Mouse (Mus musculus): ENCODE data around the gene Fam196b. TPM values are rescaled to one million over a fixed set of nuclear protein-coding genes. Genes with fewer than 3 reads are reported as not detected.

Gene Fam196b
- total and polyA plus RNA-seq, 3 experiments = 0.06 TPM; not detected in 2

- Histone ChIP-seq H3K27me3 (ENCODE audit: control insufficient read depth, insufficient read depth, low read length) (no peaks in the 10 kb centered on the region), H3K36me3 (ENCODE audit: control insufficient read depth, insufficient read depth, low read length) (no peaks in the 10 kb centered on the region), H3K79me2 (replicated peaks; ENCODE audit: control insufficient read depth, insufficient read depth, low read length) (no peaks in the 10 kb centered on the region), H3K9ac (ENCODE audit: low read depth, low read length) (no peak overlapping the region), H3K4me1 (ENCODE audit: control insufficient read depth, insufficient read depth, low read length) (no peaks in the 10 kb centered on the region), H3K4me3 (no peak overlapping the region), H3K27ac (no peak overlapping the region)
- intact Hi-C loops (cut with DNase I) = no loop called here
- TF ChIP-seq EP300 (IDR thresholded peaks at IDR 0.05; ENCODE audit: insufficient read depth, low read depth, low read length) (no peak), POLR2A (IDR thresholded peaks at IDR 0.05; ENCODE audit: insufficient read depth, low read depth, low read length) (no peak), CTCF (IDR thresholded peaks at IDR 0.05) (no peak)
- no peak for DNase-seq
- WGBS = 58% methylated on average over 12 of the region's 12 CpGs
Observed at GRCm38 (mm10) chr11:34355406-34355805, 40.8 kb downstream of the Fam196b start.

- Histone ChIP-seq H3K27me3 (ENCODE audit: control insufficient read depth, insufficient read depth, low read length) (no peaks in the 10 kb centered on the region), H3K79me2 (replicated peaks; ENCODE audit: control insufficient read depth, insufficient read depth, low read length) (no peaks in the 10 kb centered on the region), H3K9ac (ENCODE audit: low read depth, low read length) (no peak overlapping the region), H3K36me3 (ENCODE audit: control insufficient read depth, insufficient read depth, low read length) (no peaks in the 10 kb centered on the region), H3K4me1 (ENCODE audit: control insufficient read depth, insufficient read depth, low read length) (no peaks in the 10 kb centered on the region), H3K27ac (no peak overlapping the region), H3K4me3 (no peak overlapping the region)
- DNase-seq = no peak
- WGBS = 57% methylated on average over 2 of the region's 2 CpGs
- TF ChIP-seq POLR2A (IDR thresholded peaks at IDR 0.05; ENCODE audit: insufficient read depth, low read depth, low read length) = no peak
- TF ChIP-seq CTCF (IDR thresholded peaks at IDR 0.05) = no peak
- TF ChIP-seq EP300 (IDR thresholded peaks at IDR 0.05; ENCODE audit: insufficient read depth, low read depth, low read length) = no peak
- intact Hi-C loops (cut with DNase I) = no loop called here
Observed at GRCm38 (mm10) chr11:34356109-34356508, 41.5 kb downstream of the Fam196b start.

GRCm38 (mm10) chr11:34372224-34372623, 57.6 kb downstream of the Fam196b start:
- WGBS = 69% methylated on average over 4 of the region's 4 CpGs
- TF ChIP-seq CTCF (IDR thresholded peaks at IDR 0.05) = no peak
- TF ChIP-seq POLR2A (IDR thresholded peaks at IDR 0.05; ENCODE audit: insufficient read depth, low read depth, low read length) = no peak
- no peak for TF ChIP-seq EP300 (IDR thresholded peaks at IDR 0.05; ENCODE audit: insufficient read depth, low read depth, low read length)
- Histone ChIP-seq H3K27me3 (ENCODE audit: control insufficient read depth, insufficient read depth, low read length) (no peaks in the 10 kb centered on the region), H3K9ac (ENCODE audit: low read depth, low read length) (no peak overlapping the region), H3K4me3 (no peak overlapping the region), H3K4me1 (ENCODE audit: control insufficient read depth, insufficient read depth, low read length) (no peaks in the 10 kb centered on the region), H3K79me2 (replicated peaks; ENCODE audit: control insufficient read depth, insufficient read depth, low read length) (no peaks in the 10 kb centered on the region), H3K27ac (no peak overlapping the region), H3K36me3 (ENCODE audit: control insufficient read depth, insufficient read depth, low read length) (no peaks in the 10 kb centered on the region)
- intact Hi-C loops (cut with DNase I) = no loop called here
- DNase-seq = no peak

GRCm38 (mm10) chr11:34375557-34375956, 60.9 kb downstream of the Fam196b start:
- no peak overlapping the region for H3K9ac ChIP-seq (ENCODE audit: low read depth, low read length)
- no peak overlapping the region for H3K4me3 ChIP-seq
- no peaks in the 10 kb centered on the region for H3K79me2 ChIP-seq (replicated peaks; ENCODE audit: control insufficient read depth, insufficient read depth, low read length)
- H3K4me1 ChIP-seq (ENCODE audit: control insufficient read depth, insufficient read depth, low read length) = no peaks in the 10 kb centered on the region
- TF ChIP-seq EP300 (IDR thresholded peaks at IDR 0.05; ENCODE audit: insufficient read depth, low read depth, low read length) = no peak
- no peak for TF ChIP-seq POLR2A (IDR thresholded peaks at IDR 0.05; ENCODE audit: insufficient read depth, low read depth, low read length)
- no peak for TF ChIP-seq CTCF (IDR thresholded peaks at IDR 0.05)
- H3K27me3 ChIP-seq (ENCODE audit: control insufficient read depth, insufficient read depth, low read length) = no peaks in the 10 kb centered on the region
- H3K27ac ChIP-seq = no peak overlapping the region
- DNase-seq = no peak
- no peaks in the 10 kb centered on the region for H3K36me3 ChIP-seq (ENCODE audit: control insufficient read depth, insufficient read depth, low read length)
- WGBS = 29% methylated on average over 1 of the region's 1 CpGs
- intact Hi-C loops (cut with DNase I) = no loop called here

- H3K27ac ChIP-seq = no peak overlapping the region
- 82% methylated on average over 6 of the region's 6 CpGs for WGBS
- H3K79me2 ChIP-seq (replicated peaks; ENCODE audit: control insufficient read depth, insufficient read depth, low read length) = no peaks in the 10 kb centered on the region
- no peak overlapping the region for H3K4me3 ChIP-seq
- no peaks in the 10 kb centered on the region for H3K27me3 ChIP-seq (ENCODE audit: control insufficient read depth, insufficient read depth, low read length)
- TF ChIP-seq EP300 (IDR thresholded peaks at IDR 0.05; ENCODE audit: insufficient read depth, low read depth, low read length) (no peak), POLR2A (IDR thresholded peaks at IDR 0.05; ENCODE audit: insufficient read depth, low read depth, low read length) (no peak), CTCF (IDR thresholded peaks at IDR 0.05) (no peak)
- H3K9ac ChIP-seq (ENCODE audit: low read depth, low read length) = no peak overlapping the region
- no peaks in the 10 kb centered on the region for H3K36me3 ChIP-seq (ENCODE audit: control insufficient read depth, insufficient read depth, low read length)
- intact Hi-C loops (cut with DNase I) = no loop called here
- H3K4me1 ChIP-seq (ENCODE audit: control insufficient read depth, insufficient read depth, low read length) = no peaks in the 10 kb centered on the region
- DNase-seq = no peak
Observed at GRCm38 (mm10) chr11:34377649-34378048, 63.0 kb downstream of the Fam196b start.

GRCm38 (mm10) chr11:34383501-34383900, 68.9 kb downstream of the Fam196b start:
- no peak for DNase-seq
- Histone ChIP-seq H3K4me3 (no peak overlapping the region), H3K36me3 (ENCODE audit: control insufficient read depth, insufficient read depth, low read length) (no peaks in the 10 kb centered on the region), H3K27me3 (ENCODE audit: control insufficient read depth, insufficient read depth, low read length) (no peaks in the 10 kb centered on the region), H3K79me2 (replicated peaks; ENCODE audit: control insufficient read depth, insufficient read depth, low read length) (no peaks in the 10 kb centered on the region), H3K9ac (ENCODE audit: low read depth, low read length) (no peak overlapping the region), H3K27ac (no peak overlapping the region), H3K4me1 (ENCODE audit: control insufficient read depth, insufficient read depth, low read length) (no peaks in the 10 kb centered on the region)
- intact Hi-C loops (cut with DNase I) = no loop called here
- 88% methylated on average over 3 of the region's 3 CpGs for WGBS
- TF ChIP-seq CTCF (IDR thresholded peaks at IDR 0.05) (no peak), EP300 (IDR thresholded peaks at IDR 0.05; ENCODE audit: insufficient read depth, low read depth, low read length) (no peak), POLR2A (IDR thresholded peaks at IDR 0.05; ENCODE audit: insufficient read depth, low read depth, low read length) (no peak)

Measured in heart, adult 2 months (tissue).